Mouse (Mus musculus): ENCODE data around the gene Eif4g3. TPM values are rescaled to one million over a fixed set of nuclear protein-coding genes. Genes with fewer than 3 reads are reported as not detected.

Eif4g3 gene
- polyA plus RNA-seq, 1 experiment from 2014 or later: 35.4 TPM

DNA sequence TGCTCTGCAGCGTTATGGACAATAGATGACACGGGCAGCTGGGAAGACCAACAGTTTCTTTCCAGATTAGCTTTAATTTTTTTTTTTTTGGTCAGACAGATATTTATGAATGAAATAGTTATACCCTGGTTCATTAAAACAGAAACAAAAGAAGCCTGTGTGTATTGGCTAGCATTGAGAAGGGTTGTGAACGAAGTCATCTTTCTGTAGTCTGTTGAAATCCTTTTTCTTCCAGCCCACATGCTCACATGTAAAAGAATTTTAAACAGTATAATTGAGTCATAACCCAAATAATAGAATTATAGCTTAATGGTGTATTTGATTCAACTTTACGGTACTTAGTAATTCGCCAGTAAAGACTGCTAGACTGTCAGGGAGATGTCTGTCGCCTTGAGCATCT lies 28.8 kb downstream of the Eif4g3 start:
- H3K36me3 ChIP-seq (ENCODE audit: control insufficient read depth, insufficient read depth, low read length): peaks cover 34% of the 10 kb centered on the region
- 83% methylated on average over 6 of the region's 6 CpGs for WGBS
- H3K9me3 ChIP-seq (ENCODE audit: control insufficient read depth, low read length): no peaks in the 10 kb centered on the region
- no peaks in the 10 kb centered on the region for H3K27me3 ChIP-seq (replicated peaks; ENCODE audit: control insufficient read depth, insufficient read depth, low read length)
- no peak for ATAC-seq (ENCODE audit: low read depth)
- H3K27ac ChIP-seq (replicated peaks; ENCODE audit: low read depth, low read length): no peak overlapping the region
- no peak overlapping the region for H3K4me3 ChIP-seq (ENCODE audit: low read depth, low read length)
- H3K4me1 ChIP-seq (ENCODE audit: control insufficient read depth, insufficient read depth, low read length): peaks cover 7% of the 10 kb centered on the region
- no peak overlapping the region for H3K9ac ChIP-seq (ENCODE audit: low read depth, low read length)
- no peak for DNase-seq (ENCODE audit: low spot score)
- H3K4me2 ChIP-seq (ENCODE audit: low read depth, low read length): no peak overlapping the region

DNA sequence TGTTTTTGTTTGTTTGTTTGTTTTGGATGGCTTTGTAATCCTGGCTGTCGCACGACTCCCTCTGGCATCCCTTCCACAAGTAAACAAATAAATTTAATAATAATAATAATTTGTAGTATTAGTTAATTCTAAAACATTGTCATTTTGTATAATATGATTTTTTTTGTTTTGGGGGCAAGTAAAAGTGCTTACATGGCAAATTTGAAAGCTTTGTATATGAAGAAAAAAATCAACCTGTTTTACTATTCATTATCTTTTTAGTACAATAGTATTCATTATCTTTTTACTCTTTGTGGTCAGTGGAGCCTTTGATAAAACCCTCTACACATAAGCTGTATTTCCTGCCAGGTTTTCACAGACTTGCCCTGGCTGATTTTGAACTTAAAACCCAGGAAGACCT lies 29.9 kb downstream of the Eif4g3 start:
- ATAC-seq (ENCODE audit: low read depth): no peak
- no peak for DNase-seq (ENCODE audit: low spot score)
- Histone ChIP-seq H3K4me3 (ENCODE audit: low read depth, low read length) (no peak overlapping the region), H3K9ac (ENCODE audit: low read depth, low read length) (no peak overlapping the region), H3K9me3 (ENCODE audit: control insufficient read depth, low read length) (no peaks in the 10 kb centered on the region), H3K4me2 (ENCODE audit: low read depth, low read length) (no peak overlapping the region), H3K4me1 (ENCODE audit: control insufficient read depth, insufficient read depth, low read length) (peaks cover 7% of the 10 kb centered on the region), H3K27me3 (replicated peaks; ENCODE audit: control insufficient read depth, insufficient read depth, low read length) (no peaks in the 10 kb centered on the region), H3K27ac (replicated peaks; ENCODE audit: low read depth, low read length) (no peak overlapping the region), H3K36me3 (ENCODE audit: control insufficient read depth, insufficient read depth, low read length) (peaks cover 34% of the 10 kb centered on the region)
- WGBS: 85% methylated on average over 2 of the region's 2 CpGs

DNA sequence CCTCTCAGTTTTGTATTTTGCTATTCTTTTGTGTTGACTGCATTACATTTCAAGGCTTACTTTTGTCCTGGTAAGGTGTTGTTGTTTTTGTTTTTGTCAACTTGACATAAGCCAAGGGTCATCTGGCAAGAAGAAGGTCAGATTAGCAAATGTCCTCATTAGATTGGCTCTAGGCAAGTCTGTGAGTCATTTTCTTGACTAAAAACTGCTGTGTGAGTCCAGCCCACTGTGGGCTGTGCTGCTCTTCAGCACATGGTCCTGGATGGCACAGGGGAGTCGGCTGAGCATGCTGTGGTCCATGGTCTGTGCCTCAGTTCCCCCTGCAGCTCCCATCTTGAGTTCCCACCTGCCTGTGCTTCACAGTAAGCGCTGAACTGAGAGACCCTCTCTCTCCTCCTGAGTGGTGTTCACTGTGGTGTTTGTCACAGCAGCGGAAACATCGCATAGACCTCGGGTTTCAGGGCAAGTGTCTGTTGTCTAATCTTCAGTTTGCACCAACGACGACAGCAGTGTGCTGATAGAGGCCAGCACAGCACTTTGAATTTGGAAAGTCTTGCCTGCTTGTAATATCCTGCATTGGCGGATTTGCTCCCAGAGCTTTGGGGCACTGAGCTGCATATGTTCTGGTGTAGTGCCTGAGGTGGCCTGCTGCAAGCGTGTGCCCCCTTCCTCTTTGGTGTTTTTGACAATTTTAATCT lies 30.7 kb downstream of the Eif4g3 start:
- 81% methylated on average over 9 of the region's 9 CpGs for WGBS
- no peaks in the 10 kb centered on the region for H3K9me3 ChIP-seq (ENCODE audit: control insufficient read depth, low read length)
- peaks cover 7% of the 10 kb centered on the region for H3K4me1 ChIP-seq (ENCODE audit: control insufficient read depth, insufficient read depth, low read length)
- H3K27ac ChIP-seq (replicated peaks; ENCODE audit: low read depth, low read length): no peak overlapping the region
- ATAC-seq (ENCODE audit: low read depth) (no peak), DNase-seq (ENCODE audit: low spot score) (no peak)
- H3K4me3 ChIP-seq (ENCODE audit: low read depth, low read length): no peak overlapping the region
- no peak overlapping the region for H3K9ac ChIP-seq (ENCODE audit: low read depth, low read length)
- H3K4me2 ChIP-seq (ENCODE audit: low read depth, low read length): no peak overlapping the region
- H3K36me3 ChIP-seq (ENCODE audit: control insufficient read depth, insufficient read depth, low read length): peaks cover 35% of the 10 kb centered on the region; the same call in 1 of the 2 replicates
- H3K27me3 ChIP-seq (replicated peaks; ENCODE audit: control insufficient read depth, insufficient read depth, low read length): no peaks in the 10 kb centered on the region

DNA sequence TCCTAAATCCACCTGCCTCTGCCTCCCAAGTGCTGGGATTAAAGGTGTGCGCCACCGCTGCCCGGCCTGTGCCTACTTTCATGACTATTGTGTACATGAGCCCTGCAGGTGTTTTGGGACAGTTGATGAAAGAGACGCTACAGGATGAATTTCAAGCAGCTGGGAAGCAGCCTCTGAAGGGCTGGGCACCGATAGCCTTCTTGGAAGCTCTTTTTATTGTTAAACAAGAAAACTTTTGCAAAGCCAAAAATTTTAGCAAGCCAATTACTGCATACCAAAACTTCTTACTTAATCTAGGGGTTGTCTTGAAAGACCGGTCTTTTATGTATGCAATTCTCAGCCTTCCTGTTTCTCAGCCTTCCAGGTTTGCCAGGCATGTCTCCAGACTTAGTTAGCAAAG lies 36.3 kb downstream of the Eif4g3 start:
- Histone ChIP-seq H3K27me3 (replicated peaks; ENCODE audit: control insufficient read depth, insufficient read depth, low read length) (no peaks in the 10 kb centered on the region), H3K4me3 (ENCODE audit: low read depth, low read length) (no peak overlapping the region), H3K4me1 (ENCODE audit: control insufficient read depth, insufficient read depth, low read length) (no peaks in the 10 kb centered on the region), H3K9ac (ENCODE audit: low read depth, low read length) (no peak overlapping the region), H3K4me2 (ENCODE audit: low read depth, low read length) (no peak overlapping the region), H3K27ac (replicated peaks; ENCODE audit: low read depth, low read length) (no peak overlapping the region), H3K9me3 (ENCODE audit: control insufficient read depth, low read length) (no peaks in the 10 kb centered on the region), H3K36me3 (ENCODE audit: control insufficient read depth, insufficient read depth, low read length) (peaks cover 67% of the 10 kb centered on the region)
- peak; percentile 31 for DNase-seq (ENCODE audit: low spot score)
- 82% methylated on average over 6 of the region's 6 CpGs for WGBS
- ATAC-seq (ENCODE audit: low read depth): no peak

DNA sequence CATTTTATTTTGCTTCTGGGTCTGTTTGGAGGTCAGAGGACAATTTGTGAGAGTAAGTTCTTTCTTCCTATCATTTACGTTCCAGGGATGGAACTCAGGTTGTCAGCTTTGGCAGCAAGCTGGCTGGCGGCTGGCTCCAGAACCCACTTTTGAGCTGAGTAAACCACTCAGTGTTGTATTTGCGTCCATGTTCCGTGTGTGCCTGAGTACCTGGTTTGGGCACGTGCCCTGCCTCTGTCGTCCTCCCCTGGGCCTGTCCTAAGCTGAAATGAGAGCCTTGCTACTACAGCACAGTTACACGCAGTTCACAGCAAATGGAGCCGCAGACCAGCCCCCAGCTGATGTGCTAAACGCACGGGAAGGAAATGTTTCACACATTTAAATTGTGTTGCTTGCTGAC lies 39.0 kb downstream of the Eif4g3 start:
- no peak overlapping the region for H3K9ac ChIP-seq (ENCODE audit: low read depth, low read length)
- no peaks in the 10 kb centered on the region for H3K4me1 ChIP-seq (ENCODE audit: control insufficient read depth, insufficient read depth, low read length)
- peaks cover 59% of the 10 kb centered on the region for H3K36me3 ChIP-seq (ENCODE audit: control insufficient read depth, insufficient read depth, low read length)
- DNase-seq (ENCODE audit: low spot score): no peak
- H3K9me3 ChIP-seq (ENCODE audit: control insufficient read depth, low read length): no peaks in the 10 kb centered on the region
- H3K27me3 ChIP-seq (replicated peaks; ENCODE audit: control insufficient read depth, insufficient read depth, low read length): no peaks in the 10 kb centered on the region
- no peak overlapping the region for H3K4me2 ChIP-seq (ENCODE audit: low read depth, low read length)
- H3K27ac ChIP-seq (replicated peaks; ENCODE audit: low read depth, low read length): no peak overlapping the region
- 90% methylated on average over 10 of the region's 10 CpGs for WGBS
- no peak for ATAC-seq (ENCODE audit: low read depth)
- H3K4me3 ChIP-seq (ENCODE audit: low read depth, low read length): no peak overlapping the region

DNA sequence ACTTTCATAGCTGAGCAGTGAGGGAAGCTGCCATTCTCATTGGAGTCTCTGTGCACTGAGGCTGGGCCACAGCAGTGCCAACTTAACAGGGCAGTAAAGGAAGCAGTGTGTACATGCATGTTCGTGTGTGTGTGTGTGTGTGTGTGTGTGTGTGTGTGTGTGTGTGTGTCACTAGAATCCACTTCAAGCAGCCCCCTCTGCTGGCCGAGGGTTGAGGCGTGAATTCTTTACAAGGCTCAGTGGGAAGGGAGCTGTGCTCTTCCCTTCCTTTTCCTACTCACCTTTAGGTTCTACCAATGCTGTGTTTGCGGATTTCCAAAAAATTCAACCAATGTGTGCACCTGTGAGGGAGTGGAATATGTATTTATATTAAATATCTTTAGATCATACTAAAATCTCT lies 41.0 kb downstream of the Eif4g3 start:
- no peak for ATAC-seq (ENCODE audit: low read depth)
- Histone ChIP-seq H3K27ac (replicated peaks; ENCODE audit: low read depth, low read length) (no peak overlapping the region), H3K27me3 (replicated peaks; ENCODE audit: control insufficient read depth, insufficient read depth, low read length) (no peaks in the 10 kb centered on the region), H3K4me3 (ENCODE audit: low read depth, low read length) (no peak overlapping the region), H3K9ac (ENCODE audit: low read depth, low read length) (no peak overlapping the region), H3K36me3 (ENCODE audit: control insufficient read depth, insufficient read depth, low read length) (peaks cover 42% of the 10 kb centered on the region), H3K4me1 (ENCODE audit: control insufficient read depth, insufficient read depth, low read length) (peaks cover 10% of the 10 kb centered on the region; the same call in 1 of the 2 replicates), H3K4me2 (ENCODE audit: low read depth, low read length) (no peak overlapping the region), H3K9me3 (ENCODE audit: control insufficient read depth, low read length) (no peaks in the 10 kb centered on the region)
- WGBS: 87% methylated on average over 4 of the region's 4 CpGs
- no peak for DNase-seq (ENCODE audit: low spot score)

DNA sequence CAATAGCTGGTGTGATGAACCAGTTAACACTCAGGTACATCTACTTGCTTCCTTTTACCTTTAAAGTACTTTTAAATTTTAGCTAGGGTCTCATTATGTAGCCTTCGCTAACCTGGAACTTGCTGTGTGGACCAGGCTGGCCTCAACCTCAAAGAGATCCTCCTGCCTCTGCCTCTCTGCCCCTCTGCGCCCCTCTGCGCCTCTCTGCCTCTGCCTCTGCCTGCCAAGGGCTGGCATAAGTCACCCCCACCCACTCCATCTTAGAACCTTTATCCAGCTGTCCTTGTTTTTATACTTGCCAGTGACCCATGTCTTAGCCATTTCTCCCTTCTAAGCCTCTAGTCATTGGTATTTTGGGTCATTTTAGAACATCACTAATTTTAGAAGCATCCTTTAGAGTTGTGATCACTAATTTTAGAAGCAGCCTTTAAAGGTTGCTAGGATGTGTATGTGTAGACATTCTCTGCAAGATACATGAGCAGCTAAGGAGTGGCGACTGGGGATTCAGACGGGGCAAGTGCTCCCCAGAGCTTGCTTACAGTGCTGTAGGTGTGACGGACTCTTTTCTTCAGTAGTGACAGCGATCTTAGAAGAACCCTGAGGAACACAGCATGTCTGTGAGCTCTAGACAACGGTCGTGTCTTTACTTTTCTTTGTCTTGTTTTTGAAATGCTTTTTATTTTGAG lies 42.8 kb downstream of the Eif4g3 start:
- H3K4me3 ChIP-seq (ENCODE audit: low read depth, low read length): no peak overlapping the region
- peaks cover 11% of the 10 kb centered on the region; the same call in 1 of the 2 replicates for H3K4me1 ChIP-seq (ENCODE audit: control insufficient read depth, insufficient read depth, low read length)
- ATAC-seq (ENCODE audit: low read depth): no peak
- H3K9ac ChIP-seq (ENCODE audit: low read depth, low read length): no peak overlapping the region
- no peaks in the 10 kb centered on the region for H3K9me3 ChIP-seq (ENCODE audit: control insufficient read depth, low read length)
- H3K36me3 ChIP-seq (ENCODE audit: control insufficient read depth, insufficient read depth, low read length): peaks cover 43% of the 10 kb centered on the region
- no peak overlapping the region for H3K4me2 ChIP-seq (ENCODE audit: low read depth, low read length)
- H3K27ac ChIP-seq (replicated peaks; ENCODE audit: low read depth, low read length): no peak overlapping the region
- DNase-seq (ENCODE audit: low spot score): no peak
- no peaks in the 10 kb centered on the region for H3K27me3 ChIP-seq (replicated peaks; ENCODE audit: control insufficient read depth, insufficient read depth, low read length)
- WGBS: 90% methylated on average over 9 of the region's 9 CpGs

DNA sequence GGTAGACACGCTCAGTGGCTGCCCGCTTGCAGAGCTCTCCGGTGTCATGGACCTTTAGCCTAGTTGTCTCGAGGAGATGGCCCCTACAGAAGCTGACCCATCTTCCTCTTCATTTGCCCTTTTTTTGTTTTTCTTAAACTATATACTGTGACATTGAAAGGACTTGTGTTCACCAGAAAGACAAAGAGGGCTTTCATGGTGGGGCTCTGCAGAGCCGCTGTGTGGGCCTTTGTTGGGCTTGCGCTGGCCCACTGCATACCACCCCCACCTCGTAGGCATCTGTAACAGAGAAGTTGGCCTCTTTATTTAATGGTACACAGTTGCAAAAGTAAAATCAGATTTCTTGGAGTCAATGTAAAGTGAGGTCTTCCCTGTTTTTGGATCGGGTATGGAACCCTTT lies 44.3 kb downstream of the Eif4g3 start:
- no peak overlapping the region for H3K4me3 ChIP-seq (ENCODE audit: low read depth, low read length)
- H3K9me3 ChIP-seq (ENCODE audit: control insufficient read depth, low read length): no peaks in the 10 kb centered on the region
- WGBS: 43% methylated on average over 8 of the region's 8 CpGs
- no peak overlapping the region for H3K4me2 ChIP-seq (ENCODE audit: low read depth, low read length)
- no peaks in the 10 kb centered on the region for H3K27me3 ChIP-seq (replicated peaks; ENCODE audit: control insufficient read depth, insufficient read depth, low read length)
- H3K4me1 ChIP-seq (ENCODE audit: control insufficient read depth, insufficient read depth, low read length): peaks cover 11% of the 10 kb centered on the region; the same call in 1 of the 2 replicates
- peaks cover 35% of the 10 kb centered on the region; the same call in 1 of the 2 replicates for H3K36me3 ChIP-seq (ENCODE audit: control insufficient read depth, insufficient read depth, low read length)
- DNase-seq (ENCODE audit: low spot score) (peak; percentile 20), ATAC-seq (ENCODE audit: low read depth) (no peak)
- peak overlapping the region; percentile 58 for H3K27ac ChIP-seq (replicated peaks; ENCODE audit: low read depth, low read length)
- no peak overlapping the region for H3K9ac ChIP-seq (ENCODE audit: low read depth, low read length)
